Mouse (Mus musculus) liver, embryonic 12.5 days (tissue): ENCODE measurements around the gene Gm28372. TPM values are rescaled to one million over a fixed set of nuclear protein-coding genes. Genes with fewer than 3 reads are reported as not detected.

Experiments
- ATAC-seq: fragments of 200-750 bp; cut with Nextera tagmentation; 2 replicates; pipeline ENCODE4 v1.8.0; 2017; ENCODE audit warnings: moderate number of reproducible peaks, mild to moderate bottlenecking, moderate library complexity
- H3K27ac ChIP-seq: fragments of 300-500 bp; sonication (generic); 2 replicates; pipeline ENCODE4 v1.5.1; 2016; ENCODE audit warnings: mild to moderate bottlenecking
- H3K27me3 ChIP-seq: fragments of 300-500 bp; sonication (generic); replicated peaks from 2 replicates; pipeline ENCODE4 v1.6.1; 2016; ENCODE audit warnings: mild to moderate bottlenecking, moderate library complexity
- H3K36me3 ChIP-seq: fragments of 300-500 bp; sonication (generic); 2 replicates; pipeline ENCODE4 v1.6.1; 2016; ENCODE audit warnings: mild to moderate bottlenecking, moderate library complexity
- H3K4me1 ChIP-seq: fragments of 300-500 bp; sonication (generic); 2 replicates; pipeline ENCODE4 v1.6.1; 2016
- H3K4me2 ChIP-seq: fragments of 300-500 bp; sonication (generic); 2 replicates; pipeline ENCODE4 v1.6.1; 2016; ENCODE audit warnings: mild to moderate bottlenecking, moderate library complexity
- H3K4me3 ChIP-seq: fragments of 300-500 bp; sonication (generic); 2 replicates; pipeline ENCODE4 v1.5.1; 2016; ENCODE audit warnings: mild to moderate bottlenecking, moderate library complexity
- H3K9ac ChIP-seq: fragments of 300-500 bp; sonication (generic); 2 replicates; pipeline ENCODE4 v1.6.1; 2016; ENCODE audit warnings: mild to moderate bottlenecking, moderate library complexity
- H3K9me3 ChIP-seq: fragments of 300-500 bp; sonication (generic); replicated peaks from 2 replicates; pipeline ENCODE4 v1.6.1; 2016; ENCODE audit warnings: mild to moderate bottlenecking, moderate library complexity
- WGBS: fragments of 180-500 bp; shearing (Covaris S2); methylation state at CpG from one replicate; pipeline ENCODE4 v1.1.7; 2016; ENCODE audit not compliant: insufficient replicate concordance; 5-methylcytosine and 5-hydroxymethylcytosine counted together
- polyA plus RNA-seq: library from polyadenylated mRNA; unstranded; fragments of >200 nt; fragmentation: Nextera tagmentation; extraction: Ambion mirVana; gene quantifications from 2 replicates; pipeline ENCODE4 v1.2.1, GENCODE M21; 2016

Gm28372 gene
- polyA plus RNA-seq, 1 experiment from 2014 or later, result not detected

DNA sequence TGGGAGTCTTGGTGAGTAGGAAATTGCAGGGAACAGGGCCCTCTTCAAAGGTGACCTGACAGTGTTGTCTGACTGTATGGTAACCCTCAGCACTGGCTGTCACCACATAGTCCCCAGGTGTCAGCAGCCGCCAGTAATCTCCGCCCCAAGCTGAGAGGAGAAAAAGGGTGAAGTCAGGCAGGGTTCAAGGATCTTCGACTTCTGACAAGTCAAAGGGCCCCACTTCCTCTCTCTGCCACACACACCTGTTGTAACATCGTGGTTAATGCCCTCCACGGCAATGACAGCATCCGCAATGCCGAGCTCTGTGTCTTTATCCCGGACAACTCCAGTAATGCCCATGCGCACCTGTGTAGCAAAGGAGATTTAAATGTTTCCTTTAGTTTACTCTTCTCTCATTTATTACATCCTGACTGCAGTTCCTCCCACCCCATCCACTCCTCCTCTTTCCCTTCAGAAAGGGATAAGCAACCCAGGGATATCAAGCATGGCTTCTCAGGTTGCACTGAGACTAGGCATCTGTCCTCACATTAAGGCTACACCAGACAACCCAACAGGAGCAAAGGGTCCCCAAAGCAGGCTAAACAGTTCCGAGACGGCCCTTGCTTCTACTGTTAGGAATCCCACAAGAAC is 13.9 kb upstream of the Gm28372 start:
- Histone ChIP-seq H3K9me3 (no peaks in the 10 kb centered on the region), H3K36me3 (no peaks in the 10 kb centered on the region), H3K27me3 (peaks cover 19% of the 10 kb centered on the region), H3K9ac (no peak overlapping the region), H3K27ac (no peak overlapping the region), H3K4me1 (no peaks in the 10 kb centered on the region), H3K4me3 (no peak overlapping the region), H3K4me2 (no peak overlapping the region)
- WGBS, result 71% methylated on average over 11 of the region's 11 CpGs
- ATAC-seq, result no peak

GRCm38 (mm10) chr2:130392836-130393235 is 12.2 kb upstream of the Gm28372 start:
- H3K4me3 ChIP-seq, result no peak overlapping the region
- H3K36me3 ChIP-seq, result no peaks in the 10 kb centered on the region
- no peak overlapping the region for H3K9ac ChIP-seq
- 0 out of 2 replicates have a peak, but pooled peaks cover 1% of the 10 kb centered on the region for H3K4me1 ChIP-seq
- H3K27ac ChIP-seq, result no peak overlapping the region
- H3K27me3 ChIP-seq, result peaks cover 37% of the 10 kb centered on the region
- no peak for ATAC-seq
- no peak overlapping the region for H3K4me2 ChIP-seq
- 64% methylated on average over 3 of the region's 3 CpGs for WGBS
- H3K9me3 ChIP-seq, result no peaks in the 10 kb centered on the region

GRCm38 (mm10) chr2:130395696-130396095 is 9.3 kb upstream of the Gm28372 start:
- peaks cover 52% of the 10 kb centered on the region for H3K27me3 ChIP-seq
- H3K36me3 ChIP-seq, result no peaks in the 10 kb centered on the region

GRCm38 (mm10) chr2:130397186-130397985 is 7.7 kb upstream of the Gm28372 start, which contains the start of gene Cpxm1:
Gene Cpxm1 (minus strand): TSS chr2:130397574.
- peak within 1 kb of the TSS; percentile 70 for H3K4me2 ChIP-seq
- no peak within 1 kb of the TSS for H3K27ac ChIP-seq
- H3K36me3 ChIP-seq, result no peaks in the 10 kb centered on the region
- 2% methylated on average over 47 of the region's 53 CpGs for WGBS
- H3K4me1 ChIP-seq, result 0 out of 2 replicates have a peak, but pooled peaks cover 6% of the 10 kb centered on the region
- H3K9ac ChIP-seq, result peak within 1 kb of the TSS; percentile 31; the same call in 1 of the 2 replicates
- H3K4me3 ChIP-seq, result peak within 1 kb of the TSS; percentile 52
- peaks cover 47% of the 10 kb centered on the region for H3K27me3 ChIP-seq
- peak; percentile 53 for ATAC-seq
- no peaks in the 10 kb centered on the region for H3K9me3 ChIP-seq

More at GRCm38 (mm10) chr2:130395696-130396095, 9.3 kb upstream of the Gm28372 start:
- no peak overlapping the region for H3K4me3 ChIP-seq
- 0 out of 2 replicates have a peak, but pooled peaks cover 6% of the 10 kb centered on the region for H3K4me1 ChIP-seq
- no peak for ATAC-seq
- WGBS, result 78% methylated on average over 11 of the region's 11 CpGs
- H3K4me2 ChIP-seq, result no peak overlapping the region
- H3K9me3 ChIP-seq, result no peaks in the 10 kb centered on the region
- no peak overlapping the region for H3K27ac ChIP-seq
- no peak overlapping the region for H3K9ac ChIP-seq

- H3K27me3 ChIP-seq, result peaks cover 52% of the 10 kb centered on the region
- peak overlapping the region; percentile 52 for H3K4me3 ChIP-seq
- H3K9ac ChIP-seq, result no peak overlapping the region
- H3K36me3 ChIP-seq, result no peaks in the 10 kb centered on the region
- WGBS, result 24% methylated on average over 14 of the region's 14 CpGs
- H3K27ac ChIP-seq, result no peak overlapping the region
- H3K9me3 ChIP-seq, result no peaks in the 10 kb centered on the region
- no peak for ATAC-seq
- H3K4me1 ChIP-seq, result 0 out of 2 replicates have a peak, but pooled peaks cover 6% of the 10 kb centered on the region
- H3K4me2 ChIP-seq, result peak overlapping the region; percentile 70
These were observed 6.9 kb upstream of the Gm28372 start for GRCm38 (mm10) chr2:130398091-130398490.

GRCm38 (mm10) chr2:130400046-130400445 is 5.0 kb upstream of the Gm28372 start:
- H3K4me3 ChIP-seq, result no peak overlapping the region
- no peaks in the 10 kb centered on the region for H3K9me3 ChIP-seq
- no peak overlapping the region for H3K9ac ChIP-seq
- no peaks in the 10 kb centered on the region for H3K36me3 ChIP-seq
- H3K27ac ChIP-seq, result no peak overlapping the region
- peaks cover 52% of the 10 kb centered on the region for H3K27me3 ChIP-seq
- 0 out of 2 replicates have a peak, but pooled peaks cover 6% of the 10 kb centered on the region for H3K4me1 ChIP-seq
- no peak for ATAC-seq
- 60% methylated on average over 1 of the region's 1 CpGs for WGBS
- H3K4me2 ChIP-seq, result no peak overlapping the region

DNA sequence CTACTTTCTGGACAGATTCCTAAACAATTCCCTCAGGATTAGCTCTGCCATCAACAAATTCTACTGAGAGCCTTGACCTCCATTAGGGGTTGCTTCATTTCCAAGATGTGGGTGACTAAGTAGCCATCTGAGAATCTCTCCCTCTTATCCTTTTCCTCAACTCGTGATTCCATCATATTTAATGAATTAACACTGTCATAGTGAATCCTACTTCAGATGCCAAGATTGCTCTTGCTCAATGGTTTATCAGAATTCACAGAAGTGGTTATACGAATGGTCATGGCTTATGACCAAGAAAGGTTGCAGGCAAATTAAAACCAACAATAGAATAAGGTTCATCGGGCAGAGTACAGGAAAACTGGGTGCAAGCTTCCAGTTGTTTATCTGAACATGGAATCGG is 3.1 kb upstream of the Gm28372 start:
- Histone ChIP-seq H3K4me2 (no peak overlapping the region), H3K9ac (no peak overlapping the region), H3K4me3 (no peak overlapping the region), H3K27ac (no peak overlapping the region), H3K27me3 (peaks cover 40% of the 10 kb centered on the region), H3K36me3 (no peaks in the 10 kb centered on the region), H3K9me3 (no peaks in the 10 kb centered on the region), H3K4me1 (0 out of 2 replicates have a peak, but pooled peaks cover 6% of the 10 kb centered on the region)
- ATAC-seq, result no peak
- WGBS, result 63% methylated on average over 4 of the region's 4 CpGs

DNA sequence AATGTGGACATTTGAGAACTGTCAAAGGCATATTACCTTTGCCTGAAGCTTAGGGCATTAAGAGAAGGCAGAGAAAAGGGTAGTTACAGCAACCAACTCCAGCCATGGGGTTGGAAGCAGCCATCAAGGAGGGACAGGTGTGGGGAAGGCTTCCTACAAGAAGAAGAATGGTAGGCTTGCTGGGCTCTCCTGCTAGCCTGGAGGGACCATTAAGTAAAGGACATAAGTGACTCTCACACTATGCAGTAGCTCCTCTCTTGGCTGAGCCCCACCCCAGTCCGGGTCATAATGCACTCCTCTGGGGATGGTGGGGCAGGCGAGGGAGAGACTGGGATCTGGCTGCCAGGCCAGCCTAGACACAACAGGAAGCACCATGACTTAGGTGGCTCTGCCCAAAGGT is 1.1 kb downstream of the Gm28372 start, which contains the start of gene Tmem239:
Tmem239 (plus strand) TSS at position 301 of the 400 bp plus-strand sequence.
- no peak within 1 kb of the TSS for H3K27ac ChIP-seq
- H3K4me3 ChIP-seq, result no peak within 1 kb of the TSS
- no peaks in the 10 kb centered on the region for H3K4me1 ChIP-seq
- no peaks in the 10 kb centered on the region for H3K36me3 ChIP-seq
- WGBS, result 69% methylated on average over 2 of the region's 2 CpGs
- H3K9me3 ChIP-seq, result no peaks in the 10 kb centered on the region
- no peak within 1 kb of the TSS for H3K4me2 ChIP-seq
- H3K27me3 ChIP-seq, result peaks cover 15% of the 10 kb centered on the region; the same call in 1 of the 2 replicates
- ATAC-seq, result no peak
- no peak within 1 kb of the TSS for H3K9ac ChIP-seq

DNA sequence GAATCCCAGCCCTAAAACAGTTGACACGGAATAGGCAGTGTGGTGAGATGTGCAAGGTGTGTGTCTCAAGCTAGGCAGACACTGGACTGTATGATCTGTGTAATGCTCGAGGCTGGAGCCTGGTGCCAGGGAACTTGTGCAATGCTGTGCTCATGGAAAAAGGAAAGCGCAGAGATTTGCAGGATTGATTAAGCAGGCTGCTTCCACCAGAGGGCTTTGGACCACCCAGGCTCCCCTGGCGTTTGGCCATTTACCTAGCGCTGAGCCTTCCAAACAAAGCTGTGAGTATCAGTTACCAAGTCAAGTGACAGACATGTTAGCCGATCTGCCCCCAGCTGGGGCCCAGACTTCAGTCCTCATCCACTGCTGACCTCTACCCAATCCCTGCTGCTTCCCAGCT is 3.2 kb downstream of the Gm28372 start:
- Histone ChIP-seq H3K4me1 (no peaks in the 10 kb centered on the region), H3K4me2 (no peak overlapping the region), H3K4me3 (no peak overlapping the region), H3K27ac (no peak overlapping the region), H3K9ac (no peak overlapping the region), H3K9me3 (no peaks in the 10 kb centered on the region), H3K36me3 (no peaks in the 10 kb centered on the region), H3K27me3 (peaks cover 10% of the 10 kb centered on the region; the same call in 1 of the 2 replicates)
- 28% methylated on average over 6 of the region's 6 CpGs for WGBS
- ATAC-seq, result no peak

GRCm38 (mm10) chr2:130411558-130412495 is 6.8 kb downstream of the Gm28372 start:
- no peak overlapping the region for H3K4me3 ChIP-seq
- H3K9ac ChIP-seq, result no peak overlapping the region
- H3K36me3 ChIP-seq, result no peaks in the 10 kb centered on the region
- H3K9me3 ChIP-seq, result no peaks in the 10 kb centered on the region
- H3K4me2 ChIP-seq, result no peak overlapping the region
- H3K4me1 ChIP-seq, result no peaks in the 10 kb centered on the region
- H3K27me3 ChIP-seq, result peaks cover 6% of the 10 kb centered on the region
- 28% methylated on average over 16 of the region's 16 CpGs for WGBS
- no peak overlapping the region for H3K27ac ChIP-seq
- 0 out of 2 replicates have a peak, but pooled peaks have one; percentile 35 for ATAC-seq

GRCm38 (mm10) chr2:130412775-130413174 is 7.7 kb downstream of the Gm28372 start:
- H3K27ac ChIP-seq, result no peak overlapping the region
- H3K36me3 ChIP-seq, result no peaks in the 10 kb centered on the region
- no peaks in the 10 kb centered on the region for H3K9me3 ChIP-seq
- no peak overlapping the region for H3K4me2 ChIP-seq
- WGBS, result 66% methylated on average over 3 of the region's 3 CpGs
- no peaks in the 10 kb centered on the region; the same call in none of the 2 replicates for H3K27me3 ChIP-seq
- no peaks in the 10 kb centered on the region for H3K4me1 ChIP-seq
- H3K9ac ChIP-seq, result no peak overlapping the region
- no peak for ATAC-seq
- no peak overlapping the region for H3K4me3 ChIP-seq
